Mouse (Mus musculus) embryo, embryonic 11.5 days (tissue): ENCODE data around the gene Cyp2b19.
A peak's percentile ranks its signal among the peaks of the same experiment; 100 is the strongest.
"Not testable (repeated sequence)": the region's sequence is repeated elsewhere in the genome, so short reads cannot be mapped to it uniquely, and the experiment has no call there.

Experiments
- DNase-seq: peaks from one replicate; pipeline ENCODE4 v3.0.0-alpha.2; 2012; ENCODE audit warnings: low read depth, low spot score

The Cyp2b19 gene

DNA sequence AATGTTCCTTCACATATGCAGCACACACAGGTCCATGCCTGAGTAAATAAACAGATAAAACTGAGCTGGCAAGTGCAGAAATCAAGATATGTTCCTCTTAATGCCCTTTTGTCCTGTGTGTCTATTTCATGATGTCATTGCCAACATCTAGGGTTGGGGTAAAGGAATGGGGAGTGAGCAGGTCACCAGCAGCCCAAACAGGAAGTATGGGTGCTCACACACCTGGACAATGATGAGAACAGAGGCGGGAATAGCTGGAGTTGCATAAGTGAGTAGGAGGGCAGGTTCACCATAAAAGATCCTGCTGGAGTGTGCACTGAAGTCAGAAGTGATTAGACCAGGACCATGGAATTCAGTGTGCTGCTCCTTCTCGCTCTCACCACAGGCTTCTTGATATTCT, at the start of gene Cyp2b19:
Cyp2b19 (plus strand) TSS at position 301 of the 400 bp plus-strand sequence.
- no peak for DNase-seq

DNA sequence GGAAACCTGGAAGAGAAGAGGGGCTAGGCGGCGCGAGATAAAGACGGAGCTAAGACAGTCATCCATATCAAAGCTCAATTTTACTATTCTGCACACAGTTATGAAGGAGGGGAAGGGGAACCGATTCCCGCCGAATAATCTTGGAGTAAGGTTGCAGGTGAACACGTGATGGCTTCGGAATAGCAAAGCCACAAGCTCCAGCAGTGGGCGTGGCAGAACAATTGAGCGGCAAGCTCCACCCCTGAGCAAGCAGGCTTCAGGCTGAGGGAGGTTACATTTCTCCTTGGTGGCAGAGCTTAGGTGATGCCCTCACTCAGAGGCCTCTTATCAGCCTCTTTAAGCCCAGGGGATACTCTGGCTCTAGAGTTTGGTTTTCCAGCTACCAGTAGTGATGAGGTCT, 45.9 kb upstream of the Cyp2b19 start:
- no peak for DNase-seq

- no peak for DNase-seq
Observed at GRCm38 (mm10) chr7:26738940-26739339, 18.0 kb upstream of the Cyp2b19 start.

- DNase-seq: no peak
Observed at GRCm38 (mm10) chr7:26743948-26744347, 13.0 kb upstream of the Cyp2b19 start.

- DNase-seq: no peak
Observed at GRCm38 (mm10) chr7:26745486-26745885, 11.5 kb upstream of the Cyp2b19 start.

DNA sequence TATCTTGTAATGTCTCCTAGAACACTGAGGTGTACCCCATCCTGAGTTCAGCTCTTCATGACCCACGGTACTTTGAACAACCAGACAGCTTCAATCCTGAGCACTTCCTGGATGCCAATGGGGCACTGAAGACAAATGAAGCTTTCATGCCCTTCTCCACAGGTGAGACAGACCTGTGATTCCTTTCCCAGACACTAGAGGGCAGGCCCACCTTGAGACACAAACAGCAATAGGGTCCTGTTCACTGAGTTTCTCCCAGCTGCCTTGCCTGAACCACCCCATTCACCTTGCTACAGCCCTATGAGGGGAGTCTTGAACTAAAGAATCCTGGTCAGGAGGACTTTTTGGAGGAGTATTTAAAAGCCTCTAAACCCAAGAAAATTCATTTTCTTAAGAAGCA, 10.1 kb downstream of the Cyp2b19 start:
- DNase-seq: no peak

DNA sequence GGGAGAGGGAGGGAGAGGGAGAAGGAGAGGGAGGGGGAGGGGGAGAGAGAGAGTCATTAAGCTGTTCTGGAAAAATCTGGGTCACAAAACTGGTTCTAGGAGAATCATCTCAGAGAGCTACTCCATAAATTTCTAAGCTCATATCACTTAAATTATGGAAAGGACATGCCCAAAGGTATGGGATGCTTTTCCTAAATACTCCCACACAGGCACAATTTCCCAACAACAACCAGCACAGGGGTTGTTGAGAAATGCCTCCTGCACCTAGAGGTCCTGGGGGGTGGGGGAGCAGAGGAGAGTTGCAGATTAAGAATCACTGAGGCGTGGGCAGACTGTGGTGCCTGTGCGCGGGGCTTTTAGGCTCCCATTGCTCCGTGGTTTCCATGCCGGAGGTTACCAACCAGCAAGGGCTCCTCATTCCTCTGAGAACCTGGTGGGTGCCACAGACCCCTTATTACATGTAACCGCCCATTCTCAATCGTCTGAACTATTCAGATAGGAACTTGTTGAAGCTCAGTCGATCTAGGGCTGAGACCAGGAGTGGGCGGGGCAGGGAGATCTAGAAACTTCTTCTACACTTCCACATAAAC, 13.0 kb downstream of the Cyp2b19 start:
- no peak for DNase-seq

- DNase-seq: no peak
Observed at GRCm38 (mm10) chr7:26772866-26773586, 16.1 kb downstream of the Cyp2b19 start.

DNA sequence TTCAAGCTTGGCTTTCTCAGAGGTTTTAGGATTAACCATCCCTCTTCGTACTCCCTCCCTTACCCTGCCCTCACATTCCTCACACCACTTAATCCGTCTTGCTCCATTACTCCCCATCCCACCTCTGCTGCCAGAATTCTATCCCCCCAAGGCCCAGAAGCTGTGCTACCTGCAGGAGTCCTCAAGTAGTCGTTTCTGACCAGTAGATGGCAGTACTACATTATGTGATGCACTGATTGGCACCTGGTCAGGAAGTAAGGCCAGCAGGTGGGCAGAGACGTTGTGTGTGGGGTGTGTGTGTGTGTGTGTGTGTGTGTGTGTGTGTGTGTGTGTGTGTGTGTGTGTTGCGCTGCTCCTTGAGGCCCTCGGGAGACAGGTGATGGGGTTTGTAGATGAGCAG, 18.9 kb downstream of the Cyp2b19 start:
- peak; percentile 13 for DNase-seq

- DNase-seq: no peak
Observed at GRCm38 (mm10) chr7:26777806-26778205, 20.9 kb downstream of the Cyp2b19 start.

DNA sequence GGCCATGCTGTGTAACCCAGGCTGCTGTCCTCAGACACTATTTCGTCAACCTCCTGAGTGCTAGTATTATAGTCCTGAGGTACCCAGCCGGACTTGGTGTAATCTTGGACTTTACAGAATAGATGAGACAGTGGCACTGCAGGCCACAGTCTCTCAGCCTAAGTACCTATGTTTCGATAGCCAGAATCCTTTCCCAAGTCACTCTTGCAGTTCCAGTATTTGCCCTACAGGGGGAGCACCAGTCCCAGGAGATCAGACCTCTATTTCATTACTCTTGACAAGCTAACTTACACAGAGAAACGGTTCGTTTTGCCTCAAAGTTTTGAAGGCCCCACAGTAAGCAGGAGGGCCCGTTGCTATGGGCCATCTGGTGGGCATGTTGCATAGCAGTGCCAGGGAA, 21.5 kb downstream of the Cyp2b19 start:
- DNase-seq: peak; percentile 42

DNA sequence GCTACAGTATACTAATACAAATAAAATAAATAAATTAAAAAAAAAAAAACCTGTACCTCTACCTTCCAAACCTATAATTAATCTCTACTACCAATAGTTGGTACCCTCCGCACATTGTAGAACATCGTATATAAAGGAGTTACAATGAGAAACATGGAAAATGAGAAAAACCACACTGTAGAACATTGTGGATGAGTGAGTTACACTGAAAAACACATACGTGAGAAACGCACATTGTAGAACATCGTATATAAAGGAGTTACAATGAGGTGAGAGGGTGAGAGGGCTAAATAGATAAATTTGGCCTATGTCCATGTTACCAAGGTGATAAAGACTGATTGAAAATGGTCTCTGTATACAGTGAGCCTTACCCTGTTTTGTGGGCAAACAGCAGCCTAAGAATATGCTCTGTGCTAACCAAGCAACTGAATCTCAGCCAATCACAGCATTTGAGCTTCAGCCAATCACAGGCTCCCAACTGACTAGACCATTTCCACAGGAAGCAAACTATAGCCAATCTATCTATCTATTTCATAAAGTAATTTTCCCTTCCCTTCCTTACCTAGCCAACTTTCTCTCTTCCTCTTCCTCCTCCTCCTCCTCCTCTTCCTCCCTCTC, 23.0 kb downstream of the Cyp2b19 start:
- DNase-seq: no peak

DNA sequence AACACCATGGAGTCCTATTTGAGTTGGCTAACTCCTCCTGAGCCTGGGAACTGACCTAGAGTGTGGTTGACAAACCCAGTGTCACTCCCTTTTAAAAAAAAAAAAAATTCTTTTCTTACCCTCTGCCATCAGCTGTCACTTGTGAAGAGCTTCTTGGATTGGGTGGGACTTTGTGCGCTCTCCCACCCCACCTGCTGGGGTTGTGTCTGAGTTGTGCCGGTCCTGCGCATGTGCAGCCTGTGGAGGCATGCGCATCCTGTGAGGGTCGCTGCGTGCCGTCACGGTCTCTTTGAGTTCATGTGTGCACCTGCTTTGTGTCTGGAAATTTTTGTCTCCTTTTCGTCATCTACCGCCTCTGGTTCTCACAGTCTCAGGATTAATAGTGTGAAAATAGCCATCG, 23.6 kb downstream of the Cyp2b19 start:
- peak; percentile 11 for DNase-seq

- DNase-seq: no peak
Observed at GRCm38 (mm10) chr7:26780998-26781766, 24.2 kb downstream of the Cyp2b19 start.

GRCm38 (mm10) chr7:26781767-26782131, 24.8 kb downstream of the Cyp2b19 start:
- DNase-seq: no peak

DNA sequence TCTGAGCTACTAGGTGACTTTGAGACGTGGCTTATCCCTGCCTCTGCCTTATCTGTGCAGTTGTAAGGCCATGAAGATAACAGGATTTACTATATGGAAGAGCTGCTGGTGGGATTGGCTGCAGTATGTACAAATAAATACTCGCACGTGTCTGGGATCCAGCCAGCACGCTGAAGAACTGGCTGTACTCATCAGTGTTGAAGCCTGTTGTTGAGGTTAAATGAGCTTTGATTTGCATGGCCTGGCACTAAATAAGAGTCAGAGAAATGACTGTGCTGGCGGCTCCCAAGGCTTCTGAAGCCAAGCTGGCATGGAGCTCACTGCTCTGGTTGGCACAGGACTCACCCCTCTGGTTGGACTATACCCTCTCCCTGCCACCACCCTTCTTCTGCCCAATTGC, 26.2 kb downstream of the Cyp2b19 start:
- no peak for DNase-seq

GRCm38 (mm10) chr7:26786013-26786412, 29.1 kb downstream of the Cyp2b19 start:
- not testable (repeated sequence) for DNase-seq

GRCm38 (mm10) chr7:26789984-26790383, 33.0 kb downstream of the Cyp2b19 start:
- no peak for DNase-seq

GRCm38 (mm10) chr7:26800104-26800503, 43.2 kb downstream of the Cyp2b19 start:
- no peak for DNase-seq

GRCm38 (mm10) chr7:26800996-26801395, 44.1 kb downstream of the Cyp2b19 start:
- DNase-seq: no peak

GRCm38 (mm10) chr7:26808592-26808991, 51.6 kb downstream of the Cyp2b19 start, which contains the start of gene Cyp2g1:
Gene Cyp2g1, plus strand, starts transcription at chr7:26808892.
- DNase-seq: no peak
